Mouse (Mus musculus): Measurements from ENCODE around the gene Nim1k.

GRCm38 (mm10) chr13:119698436-119698835 is 57.2 kb downstream of the Nim1k start:
- TF ChIP-seq CTCF (IDR thresholded peaks at IDR 0.05 in 2 of 3, conservative IDR thresholded peaks at IDR 0.05 in 1 of 3; ENCODE audit: control insufficient read depth in 1 of 3, insufficient read depth in 1 of 3, low read depth in 2 of 3, low read length in 3 of 3, poor library complexity in 1 of 3, severe bottlenecking in 1 of 3) (no peak), ZNF384 (IDR thresholded peaks at IDR 0.05; ENCODE audit: low read depth, low read length) (no peak), ZKSCAN1 (IDR thresholded peaks at IDR 0.05; ENCODE audit: low read depth, low read length) (no peak), MEF2A (IDR thresholded peaks at IDR 0.05; ENCODE audit: extremely low read depth, insufficient replicate concordance, low read depth, low read length, poor library complexity, severe bottlenecking) (no peak), USF1 (IDR thresholded peaks at IDR 0.05; ENCODE audit: low read depth, low read length) (no peak), BHLHE40 (IDR thresholded peaks at IDR 0.05; ENCODE audit: borderline replicate concordance, low read depth, low read length) (no peak), POLR2A (IDR thresholded peaks at IDR 0.05; ENCODE audit: control insufficient read depth in 1 of 2, insufficient read depth in 1 of 2, low read depth in 1 of 2, low read length in 2 of 2, poor library complexity in 1 of 2) (no peak), MYB (IDR thresholded peaks at IDR 0.05; ENCODE audit: low read depth, low read length) (no peak), TAL1 (IDR thresholded peaks at IDR 0.05; ENCODE audit: low read length) (no peak), SIN3A (IDR thresholded peaks at IDR 0.05; ENCODE audit: low read length) (no peak), CHD1 (IDR thresholded peaks at IDR 0.05; ENCODE audit: low read depth, low read length) (no peak), GATA1 (IDR thresholded peaks at IDR 0.05; ENCODE audit: low read depth, low read length) (no peak), TCF12 (IDR thresholded peaks at IDR 0.05; ENCODE audit: low read depth, low read length) (no peak)
